Mouse (Mus musculus): ENCODE measurements at regions not wholly inside any gene's neighbourhood (a gene's known extent, or its start where the extent isn't known, plus 50 kb on each side); places are given as distances from the start of the nearest gene placed in this dataset.
"Not testable (repeated sequence)": the region's sequence is repeated elsewhere in the genome, so short reads cannot be mapped to it uniquely, and the experiment has no call there.

GRCm38 (mm10) chr10:22556401-22556800 lies 88.4 kb upstream of the Slc2a12 start:
- not testable (repeated sequence) for DNase-seq

GRCm38 (mm10) chr10:22569250-22570010 lies 75.4 kb upstream of the Slc2a12 start:
- DNase-seq, result not testable (repeated sequence)

GRCm38 (mm10) chr10:22574048-22574447 lies 70.8 kb upstream of the Slc2a12 start:
- DNase-seq, result not testable (repeated sequence)

DNA sequence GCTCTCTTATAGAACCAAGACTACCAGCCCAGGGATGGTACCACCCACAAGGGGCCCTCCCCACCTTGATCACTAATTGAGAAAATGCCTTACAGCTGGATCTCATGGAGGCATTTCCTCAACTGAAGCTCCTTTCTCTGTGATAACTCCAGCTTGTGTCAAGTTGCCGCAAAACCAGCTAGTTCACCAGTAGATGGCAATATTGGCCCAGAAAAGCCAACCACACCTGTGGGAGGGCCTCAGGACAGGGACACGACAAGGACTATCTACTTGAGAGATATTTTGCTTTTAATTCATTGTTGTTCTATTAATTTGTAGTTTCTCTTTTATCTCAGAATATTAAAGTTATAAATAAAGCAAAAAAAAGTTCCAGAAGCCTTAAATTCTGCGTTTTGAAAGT lies 65.4 kb upstream of the Slc2a12 start:
- DNase-seq, result peak; percentile 62 to 75

GRCm38 (mm10) chr10:22581300-22581699 lies 63.5 kb upstream of the Slc2a12 start:
- not testable (repeated sequence) for DNase-seq

DNA sequence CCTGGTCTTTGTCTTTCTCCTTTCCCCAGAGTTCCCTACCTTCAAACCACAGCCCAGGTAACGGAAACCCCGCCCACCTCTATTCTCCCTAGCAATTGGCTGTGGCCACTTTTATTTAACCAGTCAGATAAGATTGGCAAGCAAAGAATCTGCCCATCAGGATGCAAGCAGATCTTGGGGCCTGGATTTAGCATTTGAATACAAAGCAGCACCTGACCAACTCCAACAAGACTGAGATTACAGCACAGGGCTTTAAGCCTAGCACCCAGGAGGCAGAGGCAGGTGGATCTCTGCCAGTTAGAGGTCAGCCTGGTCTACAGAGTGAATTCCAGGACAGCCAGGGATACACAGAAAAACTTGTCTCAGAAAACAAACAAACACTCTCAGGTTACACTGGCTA lies 61.5 kb upstream of the Slc2a12 start:
- not testable (repeated sequence) for DNase-seq

DNA sequence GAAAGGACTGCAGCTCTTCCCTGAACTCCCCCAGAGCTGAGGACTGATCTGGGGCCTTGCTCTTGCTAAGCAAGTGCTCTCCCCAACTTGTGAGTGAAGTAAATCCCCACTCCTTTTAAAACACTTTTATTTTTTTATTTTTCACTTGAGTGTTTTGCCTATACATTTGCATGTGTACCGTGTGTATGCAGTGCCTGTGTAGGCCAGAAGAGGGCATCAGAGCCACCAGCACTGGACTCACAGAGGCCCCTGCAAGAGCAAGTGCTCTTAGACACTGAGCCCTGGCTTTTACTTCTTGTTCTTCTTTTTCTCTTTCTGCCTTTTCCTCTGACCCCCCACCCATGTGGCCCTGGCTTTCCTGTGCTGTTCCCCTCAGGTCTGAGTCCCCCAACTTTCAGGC lies 56.2 kb upstream of the Slc2a12 start:
- DNase-seq, result not testable (repeated sequence)

DNA sequence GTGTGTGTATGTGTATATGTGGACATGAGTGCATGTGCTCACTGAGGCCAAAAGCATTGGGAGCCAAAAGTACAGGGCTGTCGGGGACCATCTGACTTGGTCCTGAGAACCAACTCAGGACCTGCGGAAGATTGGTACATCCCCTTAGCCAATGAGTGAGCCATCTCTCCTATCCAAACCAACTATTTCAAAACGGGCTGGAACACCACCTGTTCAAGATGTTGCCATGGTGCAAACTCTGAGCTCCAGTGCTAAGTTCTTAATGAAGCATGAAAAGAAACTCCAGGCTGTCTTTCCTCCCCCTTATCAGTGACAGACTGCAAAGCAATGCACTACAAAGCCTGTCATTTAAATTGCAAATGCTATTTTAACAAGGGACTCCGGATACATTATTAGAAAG lies 53.1 kb upstream of the Slc2a12 start:
- not testable (repeated sequence) for DNase-seq

- DNase-seq, result not testable (repeated sequence)
Observed at GRCm38 (mm10) chr10:22592189-22592603, 52.6 kb upstream of the Slc2a12 start.

- not testable (repeated sequence) for DNase-seq
Observed at GRCm38 (mm10) chr10:22592752-22593151, 52.1 kb upstream of the Slc2a12 start.

Data from cerebellum, postnatal 25 days (tissue).